Mouse (Mus musculus): ENCODE measurements at regions not wholly inside any gene's neighbourhood (a gene's known extent, or its start where the extent isn't known, plus 50 kb on each side); places are given as distances from the start of the nearest gene placed in this dataset.

- H3K36me3 ChIP-seq (ENCODE audit: control insufficient read depth, insufficient read depth, low read length), result no peaks in the 10 kb centered on the region
- no peaks in the 10 kb centered on the region for H3K9me3 ChIP-seq (ENCODE audit: control insufficient read depth, low read length)
- DNase-seq (ENCODE audit: low spot score, missing footprints) (no peak), ATAC-seq (ENCODE audit: low FRiP score) (no peak)
- H3K9ac ChIP-seq (ENCODE audit: low read length), result no peak overlapping the region
- H3K4me2 ChIP-seq, result no peak overlapping the region
- H3K4me3 ChIP-seq (ENCODE audit: low read depth, low read length), result no peak overlapping the region
- H3K4me1 ChIP-seq (ENCODE audit: control insufficient read depth, insufficient read depth, low read length), result peaks cover 17% of the 10 kb centered on the region
- no peaks in the 10 kb centered on the region for H3K27me3 ChIP-seq (ENCODE audit: control insufficient read depth, insufficient read depth, low read length)
- WGBS, result 92% methylated on average over 8 of the region's 8 CpGs
- H3K27ac ChIP-seq (ENCODE audit: low read depth, low read length), result no peak overlapping the region
Measured at GRCm38 (mm10) chr12:79892871-79893270, 219.9 kb downstream of the Zfp36l1 start.

DNA sequence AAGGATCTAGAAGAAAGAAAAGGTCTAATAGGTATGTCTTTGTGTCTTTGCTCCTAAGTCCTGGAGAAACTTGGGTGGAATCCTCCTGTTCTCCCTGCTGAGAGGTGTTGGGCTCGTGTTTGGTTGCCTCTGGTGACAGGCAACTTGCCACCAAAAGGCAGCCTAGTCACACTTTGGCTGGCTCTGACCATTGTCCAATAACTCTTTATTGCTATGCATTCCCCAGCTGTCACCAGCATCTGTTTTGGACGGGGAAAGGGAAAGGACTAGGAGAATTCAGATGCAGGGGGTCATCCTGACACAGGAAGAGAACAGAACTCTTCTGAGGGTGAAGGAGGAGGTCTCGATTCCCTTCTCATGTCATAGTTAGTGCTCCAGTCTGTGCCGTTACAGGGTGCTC, 220.9 kb downstream of the Zfp36l1 start:
- Histone ChIP-seq H3K36me3 (ENCODE audit: control insufficient read depth, insufficient read depth, low read length) (no peaks in the 10 kb centered on the region), H3K9me3 (ENCODE audit: control insufficient read depth, low read length) (no peaks in the 10 kb centered on the region), H3K9ac (ENCODE audit: low read length) (no peak overlapping the region), H3K4me3 (ENCODE audit: low read depth, low read length) (no peak overlapping the region), H3K27ac (ENCODE audit: low read depth, low read length) (no peak overlapping the region), H3K27me3 (ENCODE audit: control insufficient read depth, insufficient read depth, low read length) (no peaks in the 10 kb centered on the region), H3K4me2 (no peak overlapping the region), H3K4me1 (ENCODE audit: control insufficient read depth, insufficient read depth, low read length) (peaks cover 17% of the 10 kb centered on the region)
- 83% methylated on average over 4 of the region's 4 CpGs for WGBS
- DNase-seq (ENCODE audit: low spot score, missing footprints), result no peak
- no peak for ATAC-seq (ENCODE audit: low FRiP score)

DNA sequence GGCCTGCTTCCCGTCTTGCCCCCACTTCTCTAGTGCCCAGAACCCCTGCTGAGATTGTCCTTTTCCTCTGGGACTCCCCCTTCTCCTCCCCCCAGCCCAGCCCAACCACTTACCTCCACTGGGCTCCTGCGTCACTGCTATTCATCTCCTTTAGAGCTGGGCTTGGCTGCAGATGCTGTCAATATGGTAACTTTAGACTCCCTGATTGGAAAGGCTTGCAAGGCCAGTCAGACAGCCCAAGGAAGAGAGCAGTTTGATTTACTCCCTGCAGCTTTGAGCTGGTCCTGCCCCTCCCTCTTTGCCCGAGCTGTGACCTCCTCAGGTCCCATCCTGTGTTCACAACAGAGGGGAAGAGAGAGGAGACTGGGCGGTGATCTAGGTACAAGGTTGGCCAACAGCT, 221.9 kb downstream of the Zfp36l1 start:
- Histone ChIP-seq H3K27ac (ENCODE audit: low read depth, low read length) (no peak overlapping the region), H3K4me3 (ENCODE audit: low read depth, low read length) (no peak overlapping the region), H3K27me3 (ENCODE audit: control insufficient read depth, insufficient read depth, low read length) (no peaks in the 10 kb centered on the region), H3K4me1 (ENCODE audit: control insufficient read depth, insufficient read depth, low read length) (peaks cover 14% of the 10 kb centered on the region), H3K4me2 (no peak overlapping the region), H3K36me3 (ENCODE audit: control insufficient read depth, insufficient read depth, low read length) (no peaks in the 10 kb centered on the region), H3K9me3 (ENCODE audit: control insufficient read depth, low read length) (no peaks in the 10 kb centered on the region), H3K9ac (ENCODE audit: low read length) (no peak overlapping the region)
- WGBS, result 33% methylated on average over 4 of the region's 4 CpGs
- ATAC-seq (ENCODE audit: low FRiP score) (no peak), DNase-seq (ENCODE audit: low spot score, missing footprints) (no peak)

- ATAC-seq (ENCODE audit: low FRiP score) (no peak), DNase-seq (ENCODE audit: low spot score, missing footprints) (no peak)
- Histone ChIP-seq H3K9me3 (ENCODE audit: control insufficient read depth, low read length) (no peaks in the 10 kb centered on the region), H3K4me2 (no peak overlapping the region), H3K27me3 (ENCODE audit: control insufficient read depth, insufficient read depth, low read length) (no peaks in the 10 kb centered on the region), H3K4me3 (ENCODE audit: low read depth, low read length) (no peak overlapping the region), H3K4me1 (ENCODE audit: control insufficient read depth, insufficient read depth, low read length) (peaks cover 8% of the 10 kb centered on the region), H3K36me3 (ENCODE audit: control insufficient read depth, insufficient read depth, low read length) (no peaks in the 10 kb centered on the region), H3K9ac (ENCODE audit: low read length) (no peak overlapping the region), H3K27ac (ENCODE audit: low read depth, low read length) (no peak overlapping the region)
- WGBS, result 89% methylated on average over 7 of the region's 7 CpGs
Measured at GRCm38 (mm10) chr12:79890291-79890690, 222.5 kb downstream of the Zfp36l1 start.

GRCm38 (mm10) chr12:79888812-79889211, 224.0 kb downstream of the Zfp36l1 start:
- Histone ChIP-seq H3K4me2 (no peak overlapping the region), H3K4me3 (ENCODE audit: low read depth, low read length) (no peak overlapping the region), H3K27ac (ENCODE audit: low read depth, low read length) (no peak overlapping the region), H3K36me3 (ENCODE audit: control insufficient read depth, insufficient read depth, low read length) (no peaks in the 10 kb centered on the region), H3K9ac (ENCODE audit: low read length) (no peak overlapping the region), H3K9me3 (ENCODE audit: control insufficient read depth, low read length) (no peaks in the 10 kb centered on the region), H3K4me1 (ENCODE audit: control insufficient read depth, insufficient read depth, low read length) (peaks cover 3% of the 10 kb centered on the region; the same call in 1 of the 2 replicates), H3K27me3 (ENCODE audit: control insufficient read depth, insufficient read depth, low read length) (no peaks in the 10 kb centered on the region)
- WGBS, result 90% methylated on average over 4 of the region's 4 CpGs
- DNase-seq (ENCODE audit: low spot score, missing footprints) (no peak), ATAC-seq (ENCODE audit: low FRiP score) (no peak)

GRCm38 (mm10) chr12:79888086-79888485, 224.7 kb downstream of the Zfp36l1 start:
- H3K36me3 ChIP-seq (ENCODE audit: control insufficient read depth, insufficient read depth, low read length), result no peaks in the 10 kb centered on the region
- 86% methylated on average over 4 of the region's 4 CpGs for WGBS
- H3K9ac ChIP-seq (ENCODE audit: low read length), result no peak overlapping the region
- H3K4me2 ChIP-seq, result no peak overlapping the region
- H3K4me1 ChIP-seq (ENCODE audit: control insufficient read depth, insufficient read depth, low read length), result peaks cover 3% of the 10 kb centered on the region; the same call in 1 of the 2 replicates
- H3K27ac ChIP-seq (ENCODE audit: low read depth, low read length), result no peak overlapping the region
- no peak for DNase-seq (ENCODE audit: low spot score, missing footprints)
- ATAC-seq (ENCODE audit: low FRiP score), result no peak
- no peaks in the 10 kb centered on the region for H3K27me3 ChIP-seq (ENCODE audit: control insufficient read depth, insufficient read depth, low read length)
- no peaks in the 10 kb centered on the region for H3K9me3 ChIP-seq (ENCODE audit: control insufficient read depth, low read length)
- no peak overlapping the region for H3K4me3 ChIP-seq (ENCODE audit: low read depth, low read length)

DNA sequence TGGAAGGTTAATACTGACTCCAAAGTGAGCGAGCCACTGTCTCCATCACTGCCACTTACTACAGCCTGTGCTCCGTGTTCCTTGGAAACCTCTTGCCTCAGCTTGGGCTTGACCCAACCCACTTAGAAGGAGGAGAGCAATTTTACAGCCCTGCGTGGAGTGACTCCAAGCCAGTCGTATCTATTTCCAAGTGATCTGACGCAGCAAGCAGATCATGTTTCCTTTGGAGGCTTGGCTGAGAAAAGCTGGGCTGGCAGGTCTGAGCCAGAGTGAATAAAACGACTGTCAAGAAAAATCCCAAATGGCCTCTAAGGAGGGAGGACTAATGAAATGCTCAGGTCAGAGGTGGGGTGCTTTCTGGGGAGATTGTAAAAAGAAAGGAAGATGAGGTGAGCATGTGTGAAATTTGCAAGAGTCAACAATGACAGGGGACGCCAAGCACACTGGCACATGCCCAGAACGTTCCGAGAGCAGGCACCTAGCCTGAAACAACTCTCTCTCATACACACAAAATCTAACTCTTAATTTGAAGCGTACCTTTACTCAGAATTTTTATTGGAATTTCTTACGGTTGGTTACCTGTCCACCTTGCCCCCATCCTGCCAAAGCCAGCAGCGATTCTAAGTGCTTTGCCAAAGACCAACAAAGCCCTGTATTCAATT, 225.5 kb downstream of the Zfp36l1 start:
- H3K4me2 ChIP-seq, result no peak overlapping the region
- peaks cover 3% of the 10 kb centered on the region; the same call in 1 of the 2 replicates for H3K4me1 ChIP-seq (ENCODE audit: control insufficient read depth, insufficient read depth, low read length)
- H3K27ac ChIP-seq (ENCODE audit: low read depth, low read length), result no peak overlapping the region
- H3K4me3 ChIP-seq (ENCODE audit: low read depth, low read length), result no peak overlapping the region
- ATAC-seq (ENCODE audit: low FRiP score) (no peak), DNase-seq (ENCODE audit: low spot score, missing footprints) (no peak)
- 72% methylated on average over 12 of the region's 12 CpGs for WGBS
- no peak overlapping the region for H3K9ac ChIP-seq (ENCODE audit: low read length)
- no peaks in the 10 kb centered on the region for H3K27me3 ChIP-seq (ENCODE audit: control insufficient read depth, insufficient read depth, low read length)
- no peaks in the 10 kb centered on the region for H3K9me3 ChIP-seq (ENCODE audit: control insufficient read depth, low read length)
- H3K36me3 ChIP-seq (ENCODE audit: control insufficient read depth, insufficient read depth, low read length), result no peaks in the 10 kb centered on the region

DNA sequence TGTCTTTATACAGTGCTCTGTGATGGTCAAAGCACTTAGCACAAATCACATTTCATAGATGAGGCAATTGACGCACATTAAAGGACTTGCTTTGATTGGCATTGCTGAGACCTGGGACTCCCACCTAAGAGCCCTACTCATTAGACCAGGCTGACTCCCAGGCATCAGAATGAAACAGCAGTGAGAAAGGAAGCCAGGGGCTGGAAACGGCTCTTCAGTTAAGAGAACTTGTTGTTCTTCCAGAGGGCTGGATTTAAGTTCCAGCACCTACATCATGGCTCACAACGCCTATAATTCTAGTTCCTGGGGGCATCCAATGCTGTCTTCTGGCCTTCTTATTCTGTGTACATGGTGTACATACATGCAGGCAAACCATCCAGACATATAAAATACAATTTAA, 226.3 kb downstream of the Zfp36l1 start:
- ATAC-seq (ENCODE audit: low FRiP score) (no peak), DNase-seq (ENCODE audit: low spot score, missing footprints) (no peak)
- Histone ChIP-seq H3K27me3 (ENCODE audit: control insufficient read depth, insufficient read depth, low read length) (no peaks in the 10 kb centered on the region), H3K36me3 (ENCODE audit: control insufficient read depth, insufficient read depth, low read length) (no peaks in the 10 kb centered on the region), H3K4me2 (no peak overlapping the region), H3K9me3 (ENCODE audit: control insufficient read depth, low read length) (no peaks in the 10 kb centered on the region), H3K27ac (ENCODE audit: low read depth, low read length) (no peak overlapping the region), H3K9ac (ENCODE audit: low read length) (no peak overlapping the region), H3K4me1 (ENCODE audit: control insufficient read depth, insufficient read depth, low read length) (peaks cover 3% of the 10 kb centered on the region; the same call in 1 of the 2 replicates), H3K4me3 (ENCODE audit: low read depth, low read length) (no peak overlapping the region)
- 75% methylated on average over 3 of the region's 3 CpGs for WGBS

- Histone ChIP-seq H3K36me3 (ENCODE audit: control insufficient read depth, insufficient read depth, low read length) (no peaks in the 10 kb centered on the region), H3K4me2 (no peak overlapping the region), H3K27ac (ENCODE audit: low read depth, low read length) (no peak overlapping the region), H3K4me1 (ENCODE audit: control insufficient read depth, insufficient read depth, low read length) (peaks cover 5% of the 10 kb centered on the region), H3K9me3 (ENCODE audit: control insufficient read depth, low read length) (no peaks in the 10 kb centered on the region), H3K4me3 (ENCODE audit: low read depth, low read length) (no peak overlapping the region), H3K9ac (ENCODE audit: low read length) (no peak overlapping the region), H3K27me3 (ENCODE audit: control insufficient read depth, insufficient read depth, low read length) (no peaks in the 10 kb centered on the region)
- ATAC-seq (ENCODE audit: low FRiP score), result no peak
- WGBS, result 90% methylated on average over 2 of the region's 2 CpGs
- no peak for DNase-seq (ENCODE audit: low spot score, missing footprints)
Measured at GRCm38 (mm10) chr12:79885286-79885685, 227.5 kb downstream of the Zfp36l1 start.
